Mouse (Mus musculus) forebrain, embryonic 13.5 days (tissue): ENCODE results near the gene Ednra. TPM values are rescaled to one million over a fixed set of nuclear protein-coding genes. Genes with fewer than 3 reads are reported as not detected.
A peak's percentile ranks its signal among the peaks of the same experiment; 100 is the strongest.

Experiments used
- ATAC-seq: fragments of 200-750 bp; cut with Nextera tagmentation; 2 replicates; pipeline ENCODE4 v1.8.0; 2017
- H3K27ac ChIP-seq: fragments of 300-500 bp; sonication (generic); 2 replicates; pipeline ENCODE4 v1.5.1; 2015; ENCODE audit warnings: inconsistent platforms, mild to moderate bottlenecking, moderate library complexity
- H3K27me3 ChIP-seq: fragments of 300-500 bp; sonication (generic); 2 replicates; pipeline ENCODE4 v1.6.1; 2015; ENCODE audit warnings: mild to moderate bottlenecking, inconsistent platforms
- H3K36me3 ChIP-seq: fragments of 300-500 bp; sonication (generic); 2 replicates; pipeline ENCODE4 v1.6.1; 2015; ENCODE audit warnings: mild to moderate bottlenecking, inconsistent platforms; ENCODE audit not compliant: poor library complexity, severe bottlenecking
- H3K4me1 ChIP-seq: fragments of 300-500 bp; sonication (generic); 2 replicates; pipeline ENCODE4 v1.6.1; 2015; ENCODE audit warnings: inconsistent platforms
- H3K4me2 ChIP-seq: fragments of 300-500 bp; sonication (generic); 2 replicates; pipeline ENCODE4 v1.6.1; 2015; ENCODE audit warnings: inconsistent platforms, mild to moderate bottlenecking, moderate library complexity
- H3K4me3 ChIP-seq: fragments of 300-500 bp; sonication (generic); 2 replicates; pipeline ENCODE4 v1.5.1; 2015; ENCODE audit warnings: mild to moderate bottlenecking, inconsistent platforms
- H3K9ac ChIP-seq: fragments of 300-500 bp; sonication (generic); 2 replicates; pipeline ENCODE4 v1.6.1; 2015; ENCODE audit warnings: mild to moderate bottlenecking, inconsistent platforms
- H3K9me3 ChIP-seq: fragments of 300-500 bp; sonication (generic); replicated peaks from 2 replicates; pipeline ENCODE4 v1.6.1; 2016; ENCODE audit warnings: inconsistent platforms
- WGBS: fragments of 180-500 bp; shearing (Covaris S2); methylation state at CpG from one replicate; pipeline ENCODE4 v1.1.7; 2015; 5-methylcytosine and 5-hydroxymethylcytosine counted together
- polyA plus RNA-seq: library from polyadenylated mRNA; unstranded; fragments of >200 nt; fragmentation: Nextera tagmentation; extraction: Ambion mirVana; gene quantifications from 2 replicates; pipeline ENCODE4 v1.2.1, GENCODE M21; 2015

The Ednra gene
- polyA plus RNA-seq: 3.9 TPM in 2 replicates

GRCm38 (mm10) chr8:77724046-77724930 is at the start of gene Ednra:
Gene Ednra, minus strand, starts transcription at chr8:77724464.
- peak within 1 kb of the TSS; percentile 42 for H3K4me3 ChIP-seq
- ATAC-seq: peak; percentile 78
- no peaks in the 10 kb centered on the region for H3K36me3 ChIP-seq
- no peaks in the 10 kb centered on the region for H3K9me3 ChIP-seq
- peak within 1 kb of the TSS; percentile 83 for H3K4me2 ChIP-seq
- no peak within 1 kb of the TSS for H3K27ac ChIP-seq
- WGBS: 2% methylated on average over 27 of the region's 27 CpGs
- H3K4me1 ChIP-seq: peaks cover 12% of the 10 kb centered on the region
- peak within 1 kb of the TSS; percentile 59 for H3K9ac ChIP-seq
- peaks cover 6% of the 10 kb centered on the region for H3K27me3 ChIP-seq

DNA sequence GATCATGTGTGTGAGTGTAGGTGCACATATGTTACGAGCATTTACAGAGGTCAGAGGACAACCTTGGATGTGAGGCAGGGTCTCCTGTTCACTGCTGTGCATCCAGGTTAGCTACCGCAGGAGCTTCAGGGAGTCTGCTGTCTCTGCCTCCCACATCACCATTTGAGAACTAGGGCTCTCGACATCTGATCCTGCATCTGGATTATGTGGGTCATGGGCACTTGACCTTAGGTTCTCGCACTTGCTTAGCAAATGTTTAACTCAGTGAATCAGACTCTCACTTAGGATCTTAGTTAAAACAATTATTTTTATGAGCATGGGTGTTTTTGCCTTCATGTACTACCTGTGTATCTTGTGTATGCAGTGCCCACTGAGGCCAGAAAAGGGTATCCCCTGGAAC is 49.6 kb upstream of the Ednra start:
- Histone ChIP-seq H3K27ac (no peak overlapping the region), H3K9me3 (no peaks in the 10 kb centered on the region), H3K4me2 (no peak overlapping the region), H3K9ac (no peak overlapping the region), H3K4me1 (peaks cover 6% of the 10 kb centered on the region; the same call in 1 of the 2 replicates), H3K36me3 (no peaks in the 10 kb centered on the region), H3K4me3 (no peak overlapping the region), H3K27me3 (no peaks in the 10 kb centered on the region)
- ATAC-seq: no peak
- 93% methylated on average over 4 of the region's 4 CpGs for WGBS

- H3K9me3 ChIP-seq: no peaks in the 10 kb centered on the region
- ATAC-seq: no peak
- H3K27ac ChIP-seq: no peak overlapping the region
- no peak overlapping the region for H3K4me3 ChIP-seq
- WGBS: 80% methylated on average over 5 of the region's 5 CpGs
- H3K36me3 ChIP-seq: no peaks in the 10 kb centered on the region
- no peaks in the 10 kb centered on the region for H3K27me3 ChIP-seq
- peaks cover 6% of the 10 kb centered on the region; the same call in 1 of the 2 replicates for H3K4me1 ChIP-seq
- H3K9ac ChIP-seq: no peak overlapping the region
- no peak overlapping the region for H3K4me2 ChIP-seq
Measured at GRCm38 (mm10) chr8:77773256-77773655, 49.0 kb upstream of the Ednra start.

- peak; percentile 87 for ATAC-seq
- Histone ChIP-seq H3K9me3 (no peaks in the 10 kb centered on the region), H3K27ac (no peak overlapping the region), H3K4me3 (no peak overlapping the region), H3K36me3 (no peaks in the 10 kb centered on the region), H3K27me3 (no peaks in the 10 kb centered on the region), H3K9ac (no peak overlapping the region), H3K4me2 (no peak overlapping the region), H3K4me1 (peaks cover 6% of the 10 kb centered on the region; the same call in 1 of the 2 replicates)
- WGBS: 31% methylated on average over 5 of the region's 5 CpGs
Measured at GRCm38 (mm10) chr8:77772210-77772886, 48.1 kb upstream of the Ednra start.

DNA sequence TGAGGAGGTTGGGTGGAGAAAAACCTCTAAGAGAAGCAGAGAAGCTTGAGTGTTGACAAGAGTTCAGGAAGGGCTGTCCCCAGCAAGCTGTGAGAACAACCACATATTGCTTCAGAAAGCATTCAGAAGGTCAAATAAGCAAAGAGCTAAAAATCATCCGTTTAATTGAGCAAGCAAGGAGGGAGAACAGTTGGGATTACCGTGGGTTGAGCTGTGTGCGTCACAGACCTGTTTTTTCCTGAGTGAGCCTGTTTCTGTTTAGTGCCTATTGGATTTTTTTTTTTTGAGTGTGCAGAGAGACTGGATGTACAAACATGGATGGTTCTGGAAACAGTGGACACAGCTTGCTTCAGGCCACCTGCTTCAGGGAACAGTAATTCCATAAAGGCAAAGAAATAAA is 46.7 kb upstream of the Ednra start:
- H3K4me3 ChIP-seq: no peak overlapping the region
- 81% methylated on average over 3 of the region's 3 CpGs for WGBS
- ATAC-seq: no peak
- no peaks in the 10 kb centered on the region for H3K36me3 ChIP-seq
- no peaks in the 10 kb centered on the region for H3K9me3 ChIP-seq
- H3K27ac ChIP-seq: no peak overlapping the region
- no peak overlapping the region for H3K9ac ChIP-seq
- no peak overlapping the region for H3K4me2 ChIP-seq
- no peaks in the 10 kb centered on the region for H3K27me3 ChIP-seq
- peaks cover 6% of the 10 kb centered on the region; the same call in 1 of the 2 replicates for H3K4me1 ChIP-seq

DNA sequence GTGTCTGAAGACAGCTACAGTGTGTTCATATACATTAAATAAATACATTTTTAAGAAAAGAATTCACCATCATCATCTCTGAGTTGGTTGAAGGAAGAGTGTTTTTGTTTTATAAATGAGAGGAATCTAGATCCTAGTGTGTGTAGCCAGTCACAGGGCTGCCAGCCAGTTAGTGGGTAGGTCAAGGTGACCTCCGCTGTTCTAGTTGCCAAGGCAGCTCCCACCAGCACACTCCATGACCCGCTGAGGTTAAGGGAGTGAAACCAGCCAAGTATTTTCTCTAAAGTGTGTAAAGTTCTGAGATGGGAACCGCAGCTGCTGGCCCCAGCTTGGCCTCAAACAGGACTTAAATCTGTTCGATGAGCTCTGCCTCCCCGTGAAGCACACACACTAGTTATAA is 44.7 kb upstream of the Ednra start:
- ATAC-seq: no peak
- no peak overlapping the region for H3K4me2 ChIP-seq
- 88% methylated on average over 5 of the region's 5 CpGs for WGBS

GRCm38 (mm10) chr8:77764253-77764652 is 40.0 kb upstream of the Ednra start:
- Histone ChIP-seq H3K4me2 (no peak overlapping the region), H3K27ac (no peak overlapping the region), H3K36me3 (no peaks in the 10 kb centered on the region), H3K9ac (no peak overlapping the region), H3K4me3 (no peak overlapping the region), H3K4me1 (no peaks in the 10 kb centered on the region), H3K27me3 (no peaks in the 10 kb centered on the region), H3K9me3 (no peaks in the 10 kb centered on the region; the same call in 1 of the 2 replicates)
- no peak for ATAC-seq
- WGBS: 84% methylated on average over 8 of the region's 8 CpGs

More for the DNA sequence above, 44.7 kb upstream of the Ednra start:
- Histone ChIP-seq H3K27ac (no peak overlapping the region), H3K36me3 (no peaks in the 10 kb centered on the region), H3K4me3 (no peak overlapping the region), H3K9me3 (no peaks in the 10 kb centered on the region), H3K27me3 (no peaks in the 10 kb centered on the region), H3K4me1 (peaks cover 6% of the 10 kb centered on the region; the same call in 1 of the 2 replicates), H3K9ac (no peak overlapping the region)

DNA sequence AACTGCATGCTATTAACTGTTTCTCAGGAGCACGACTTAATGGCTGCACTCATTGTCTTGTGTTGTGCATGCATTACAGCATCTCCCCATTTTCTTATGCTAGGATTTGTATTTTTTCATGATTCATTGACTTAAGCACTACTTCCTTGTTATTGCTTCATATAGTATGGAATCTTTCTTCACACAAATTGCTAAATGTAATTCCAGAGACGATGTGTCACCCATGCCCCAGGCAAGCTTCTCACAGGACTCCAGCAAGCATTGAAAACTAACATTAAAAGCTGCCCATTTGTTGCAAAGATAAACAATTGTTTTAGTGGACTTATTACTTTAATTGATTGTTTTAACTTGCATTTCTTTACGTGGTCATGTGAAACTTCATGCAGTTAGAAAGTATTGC is 38.7 kb upstream of the Ednra start:
- H3K9ac ChIP-seq: no peak overlapping the region
- H3K4me2 ChIP-seq: no peak overlapping the region
- H3K36me3 ChIP-seq: no peaks in the 10 kb centered on the region
- H3K9me3 ChIP-seq: no peaks in the 10 kb centered on the region; the same call in 1 of the 2 replicates
- ATAC-seq: no peak
- no peak overlapping the region for H3K27ac ChIP-seq
- WGBS: 73% methylated on average over 3 of the region's 3 CpGs
- no peaks in the 10 kb centered on the region for H3K4me1 ChIP-seq
- no peak overlapping the region for H3K4me3 ChIP-seq
- H3K27me3 ChIP-seq: no peaks in the 10 kb centered on the region

GRCm38 (mm10) chr8:77755441-77755840 is 31.2 kb upstream of the Ednra start:
- no peak overlapping the region for H3K4me2 ChIP-seq
- 49% methylated on average over 4 of the region's 4 CpGs for WGBS
- no peaks in the 10 kb centered on the region for H3K27me3 ChIP-seq
- no peak overlapping the region for H3K27ac ChIP-seq
- H3K4me1 ChIP-seq: no peaks in the 10 kb centered on the region
- H3K9me3 ChIP-seq: no peaks in the 10 kb centered on the region
- no peaks in the 10 kb centered on the region for H3K36me3 ChIP-seq
- no peak overlapping the region for H3K4me3 ChIP-seq
- no peak overlapping the region for H3K9ac ChIP-seq
- no peak for ATAC-seq

DNA sequence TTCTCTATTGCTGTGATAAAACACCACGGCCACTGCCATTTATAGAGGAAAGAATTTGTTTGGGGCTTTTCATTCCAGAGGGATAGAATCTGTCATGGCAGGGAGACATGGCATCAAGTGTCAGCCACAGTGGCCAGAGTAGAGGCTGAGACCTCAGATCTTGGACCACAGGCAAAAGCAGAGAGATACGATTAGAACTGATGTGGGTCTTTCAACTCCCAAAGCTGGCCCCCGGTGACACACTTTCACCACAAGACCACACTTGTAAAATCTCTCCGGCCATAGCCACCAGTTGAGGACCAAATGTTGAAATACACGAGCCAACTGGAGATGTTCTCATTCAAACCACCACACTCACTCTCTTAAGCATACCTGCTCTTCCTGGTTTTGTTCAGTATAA is 29.5 kb upstream of the Ednra start:
- Histone ChIP-seq H3K36me3 (no peaks in the 10 kb centered on the region), H3K9ac (no peak overlapping the region), H3K9me3 (no peaks in the 10 kb centered on the region), H3K27ac (no peak overlapping the region), H3K4me2 (no peak overlapping the region), H3K4me3 (no peak overlapping the region), H3K27me3 (no peaks in the 10 kb centered on the region), H3K4me1 (no peaks in the 10 kb centered on the region)
- 86% methylated on average over 5 of the region's 5 CpGs for WGBS
- no peak for ATAC-seq

DNA sequence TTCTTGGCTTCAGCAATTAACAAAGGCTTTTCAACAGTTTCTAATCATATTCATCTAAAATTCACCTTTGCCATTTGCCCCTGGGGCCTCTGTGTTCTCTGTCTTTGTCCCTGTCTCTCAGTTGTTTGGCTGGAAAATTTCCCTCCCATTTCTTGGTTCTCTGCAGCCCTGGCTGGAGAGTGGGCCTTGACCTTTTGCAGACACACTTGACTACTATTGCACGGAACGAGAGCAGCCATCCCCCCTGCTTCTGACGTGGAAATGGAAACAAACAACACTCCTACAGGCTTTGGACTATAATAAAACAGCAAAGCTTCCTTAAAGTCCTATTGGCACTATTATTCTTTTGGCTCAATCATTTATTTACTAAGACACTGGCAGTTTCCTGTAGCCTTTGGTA is 27.8 kb upstream of the Ednra start:
- H3K9me3 ChIP-seq: no peaks in the 10 kb centered on the region
- no peaks in the 10 kb centered on the region for H3K4me1 ChIP-seq
- no peak overlapping the region for H3K4me2 ChIP-seq
- WGBS: 79% methylated on average over 3 of the region's 3 CpGs
- no peak overlapping the region for H3K4me3 ChIP-seq
- no peaks in the 10 kb centered on the region for H3K27me3 ChIP-seq
- H3K9ac ChIP-seq: no peak overlapping the region
- no peak overlapping the region for H3K27ac ChIP-seq
- ATAC-seq: no peak
- H3K36me3 ChIP-seq: no peaks in the 10 kb centered on the region

GRCm38 (mm10) chr8:77750407-77750806 is 26.1 kb upstream of the Ednra start:
- no peaks in the 10 kb centered on the region for H3K27me3 ChIP-seq
- H3K27ac ChIP-seq: no peak overlapping the region
- 49% methylated on average over 4 of the region's 4 CpGs for WGBS
- no peaks in the 10 kb centered on the region for H3K4me1 ChIP-seq
- ATAC-seq: no peak
- no peak overlapping the region for H3K9ac ChIP-seq
- no peaks in the 10 kb centered on the region for H3K36me3 ChIP-seq
- no peaks in the 10 kb centered on the region for H3K9me3 ChIP-seq
- no peak overlapping the region for H3K4me3 ChIP-seq
- H3K4me2 ChIP-seq: no peak overlapping the region
